Mouse (Mus musculus): ENCODE measurements around the gene Katnbl1.

DNA sequence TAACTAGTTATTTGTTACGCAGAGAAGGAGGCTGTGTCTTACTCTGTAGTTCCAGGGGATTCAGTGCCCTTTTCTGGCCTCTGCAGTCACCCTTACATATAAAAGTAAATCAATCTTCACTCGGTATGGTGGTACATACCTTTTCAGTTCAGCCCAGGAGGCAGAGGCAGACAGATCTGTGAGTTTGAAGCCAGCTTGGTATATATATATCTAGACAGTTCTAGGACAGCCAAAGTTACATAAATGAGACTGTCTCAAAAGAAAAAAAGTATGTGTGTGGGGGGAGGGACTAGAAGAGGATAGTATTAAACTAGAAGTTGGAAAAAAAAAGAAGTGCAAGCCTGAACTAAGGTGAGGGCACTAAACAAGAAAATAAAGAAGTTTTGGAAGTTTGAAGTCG is 30.8 kb upstream of the Katnbl1 start:
- TF ChIP-seq CTCF (IDR thresholded peaks at IDR 0.05; ENCODE audit: extremely low read depth, insufficient read length, insufficient replicate concordance, low read depth, low read length): no peak
- no peak for TF ChIP-seq POLR2A (IDR thresholded peaks at IDR 0.05; ENCODE audit: low read depth, low read length)

Data from small intestine, adult 2 months (tissue).